Mouse (Mus musculus): ENCODE measurements around the gene Draxin.

GRCm38 (mm10) chr4:148085907-148086305 is 44.6 kb downstream of the Draxin start:
- TF ChIP-seq CTCF (IDR thresholded peaks at IDR 0.05) (no peak), POLR2A (IDR thresholded peaks at IDR 0.05; ENCODE audit: insufficient read depth, low read depth, low read length) (no peak), EP300 (IDR thresholded peaks at IDR 0.05; ENCODE audit: insufficient read depth, low read depth, low read length) (no peak)
